Mouse (Mus musculus) A20 (cell line): Measurements from ENCODE around the gene Cntn5.
A peak's percentile ranks its signal among the peaks of the same experiment; 100 is the strongest.

Experiments used
- DNase-seq: peaks from one replicate; pipeline ENCODE4 v3.0.0-alpha.2; 2011; ENCODE audit warnings: low read depth, low spot score

The Cntn5 gene

DNA sequence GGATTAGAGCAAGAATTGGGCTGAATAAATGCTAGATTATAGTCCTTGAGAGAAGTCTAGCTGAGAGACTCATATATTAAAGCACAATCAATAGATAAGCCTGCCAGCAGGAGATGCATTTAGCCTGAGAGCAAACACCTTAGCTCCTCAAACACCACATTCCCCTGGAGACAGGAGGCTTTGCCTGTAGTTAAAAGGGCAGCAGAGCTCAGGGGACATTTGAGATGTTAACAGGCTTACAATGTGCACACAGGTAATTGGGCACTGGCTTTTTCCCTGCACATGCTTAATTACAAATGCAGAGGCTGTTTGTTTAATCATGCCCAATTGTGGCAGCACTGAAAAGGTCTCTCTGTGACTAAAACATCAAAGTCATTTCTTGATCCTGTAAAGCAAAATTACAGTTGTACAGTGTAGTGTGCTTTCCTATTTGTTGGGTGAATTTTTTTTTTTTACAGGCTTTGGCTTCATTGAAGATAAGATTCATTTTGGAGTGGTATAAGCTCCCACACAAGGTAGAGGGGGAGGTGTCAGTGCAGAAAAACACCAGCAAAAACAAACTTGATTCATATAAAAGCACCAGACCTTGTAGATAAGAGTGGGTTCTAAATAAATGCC is 457.2 kb downstream of the Cntn5 start:
- no peak for DNase-seq

DNA sequence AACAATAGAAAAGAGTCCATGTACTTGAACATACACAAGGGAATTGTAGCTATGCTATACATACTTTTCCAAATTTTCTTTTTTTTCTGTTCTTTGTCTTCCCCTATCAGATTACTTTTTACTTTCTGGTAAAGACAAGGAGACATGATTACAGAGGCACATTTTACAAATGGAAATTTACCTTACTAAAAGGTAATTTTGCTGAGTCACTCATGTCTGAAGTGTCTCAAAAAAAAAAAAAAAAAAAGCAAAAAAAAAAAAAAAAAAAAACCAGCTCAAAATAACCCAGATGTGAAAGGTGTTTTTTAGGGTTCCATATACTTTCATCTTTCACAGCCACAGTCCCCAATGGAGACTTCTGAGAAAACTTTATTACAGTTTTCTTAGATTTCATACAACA is 492.5 kb downstream of the Cntn5 start:
- no peak for DNase-seq

DNA sequence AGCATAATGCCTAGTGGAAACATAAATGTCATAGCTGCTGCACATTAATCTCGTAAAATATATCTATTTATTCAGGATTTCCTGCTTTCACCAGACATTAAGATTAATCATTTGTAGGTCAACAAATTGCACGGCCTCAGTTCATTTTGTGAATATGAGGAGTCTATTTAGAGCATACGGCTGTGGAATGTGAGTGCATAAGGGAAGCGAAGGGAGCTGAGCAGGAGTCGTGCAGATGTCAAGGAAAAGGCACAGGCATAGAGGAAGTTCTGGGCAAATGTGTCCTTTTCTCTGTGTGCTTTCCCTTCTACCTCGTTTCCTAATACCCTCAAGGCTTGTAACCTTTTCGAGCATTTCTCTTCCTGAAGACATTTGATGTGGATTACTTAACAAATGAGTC is 504.5 kb downstream of the Cntn5 start:
- no peak for DNase-seq

DNA sequence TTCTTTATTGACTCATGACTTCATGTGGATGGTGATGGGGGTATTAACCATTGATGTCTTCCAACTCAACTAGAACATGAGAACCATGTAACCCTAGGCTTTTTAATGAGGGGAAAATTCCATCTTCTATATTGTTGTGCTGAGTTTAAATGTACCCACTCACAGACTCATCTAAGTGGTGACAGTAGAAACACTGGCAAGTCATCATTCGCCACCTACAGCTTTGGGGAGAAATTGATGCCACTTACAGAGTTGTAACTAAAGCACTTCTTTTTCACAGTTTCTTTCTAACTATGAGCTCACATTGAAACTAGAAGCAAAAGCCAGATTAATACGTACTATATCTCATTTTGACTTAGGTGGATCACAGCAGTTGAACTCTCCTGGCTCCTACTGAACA is 514.7 kb downstream of the Cntn5 start:
- no peak for DNase-seq

DNA sequence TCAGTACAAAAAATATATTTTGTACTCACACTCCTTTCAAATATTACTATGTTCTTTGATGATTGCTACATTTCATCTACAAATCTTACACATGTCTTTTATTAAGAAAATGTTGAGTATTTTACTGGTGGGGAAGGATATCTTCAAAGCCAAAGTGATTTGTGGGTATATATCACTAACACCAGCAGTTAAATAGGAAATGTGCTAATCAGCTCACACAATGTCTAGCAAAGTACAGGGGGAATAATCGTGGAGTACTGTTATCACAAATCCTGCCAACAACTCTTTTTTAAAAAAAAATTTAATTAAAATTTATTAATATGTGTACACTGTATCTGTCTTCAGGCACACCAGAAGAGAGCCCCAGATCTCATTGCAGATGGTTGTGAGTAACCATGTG is 520.1 kb downstream of the Cntn5 start:
- no peak for DNase-seq

DNA sequence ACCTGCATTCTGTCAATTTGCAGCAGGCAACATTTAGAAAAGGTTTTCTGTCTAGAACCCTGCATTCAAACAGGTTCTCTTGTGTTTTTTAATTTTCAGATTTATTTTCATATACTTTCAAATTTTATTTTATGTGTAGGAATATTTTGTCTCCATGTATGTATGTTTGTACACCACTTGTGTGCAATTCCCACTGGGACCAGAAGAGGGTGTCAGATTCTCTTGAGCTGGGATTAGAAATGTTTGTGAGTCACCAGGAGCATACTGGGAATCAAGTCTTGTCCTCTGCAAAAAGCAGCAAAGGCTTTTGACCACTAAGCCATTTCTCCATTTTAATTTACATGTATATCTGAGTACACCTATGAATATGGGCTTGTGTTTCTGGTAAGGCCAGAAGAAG is 521.4 kb downstream of the Cntn5 start:
- DNase-seq: no peak

GRCm38 (mm10) chr9:10381701-10382100 is 522.9 kb downstream of the Cntn5 start:
- no peak for DNase-seq

GRCm38 (mm10) chr9:10376261-10376660 is 528.3 kb downstream of the Cntn5 start:
- DNase-seq: no peak

GRCm38 (mm10) chr9:10368971-10369370 is 535.6 kb downstream of the Cntn5 start:
- DNase-seq: no peak

GRCm38 (mm10) chr9:10368410-10368809 is 536.2 kb downstream of the Cntn5 start:
- DNase-seq: no peak

DNA sequence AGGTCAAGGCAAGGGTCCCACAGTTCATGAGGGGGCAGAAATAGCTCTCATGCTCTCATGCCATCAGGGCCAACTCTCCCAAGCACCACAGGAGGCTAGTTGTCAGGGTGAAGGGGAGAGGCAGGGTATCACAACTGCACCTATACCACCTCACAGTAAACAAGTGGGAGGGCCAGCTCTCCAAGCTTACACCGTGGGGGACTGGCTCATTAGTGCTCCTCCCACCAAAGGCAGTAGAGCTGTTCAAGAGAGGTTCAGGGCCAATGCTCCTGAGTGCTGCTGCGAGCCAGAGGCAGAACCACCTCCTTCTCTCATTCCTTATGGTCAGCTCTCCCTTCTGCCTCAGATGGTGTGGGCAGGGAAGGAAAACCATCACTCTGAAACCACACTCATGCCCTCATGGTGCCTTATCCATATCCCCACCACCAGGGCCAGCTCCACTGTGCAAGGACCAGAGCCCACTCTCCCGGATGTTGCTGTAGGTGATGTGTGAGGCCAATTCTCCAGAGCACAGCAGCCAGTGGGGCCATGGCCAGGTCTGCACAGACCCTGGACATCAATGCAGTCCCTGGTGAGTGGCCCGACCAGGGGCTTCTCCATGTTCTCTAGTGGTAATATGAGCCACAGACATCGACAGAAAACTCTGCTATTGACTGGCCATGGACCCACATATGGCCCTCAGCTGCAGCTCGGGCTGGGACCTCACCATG is 538.2 kb downstream of the Cntn5 start:
- no peak for DNase-seq

DNA sequence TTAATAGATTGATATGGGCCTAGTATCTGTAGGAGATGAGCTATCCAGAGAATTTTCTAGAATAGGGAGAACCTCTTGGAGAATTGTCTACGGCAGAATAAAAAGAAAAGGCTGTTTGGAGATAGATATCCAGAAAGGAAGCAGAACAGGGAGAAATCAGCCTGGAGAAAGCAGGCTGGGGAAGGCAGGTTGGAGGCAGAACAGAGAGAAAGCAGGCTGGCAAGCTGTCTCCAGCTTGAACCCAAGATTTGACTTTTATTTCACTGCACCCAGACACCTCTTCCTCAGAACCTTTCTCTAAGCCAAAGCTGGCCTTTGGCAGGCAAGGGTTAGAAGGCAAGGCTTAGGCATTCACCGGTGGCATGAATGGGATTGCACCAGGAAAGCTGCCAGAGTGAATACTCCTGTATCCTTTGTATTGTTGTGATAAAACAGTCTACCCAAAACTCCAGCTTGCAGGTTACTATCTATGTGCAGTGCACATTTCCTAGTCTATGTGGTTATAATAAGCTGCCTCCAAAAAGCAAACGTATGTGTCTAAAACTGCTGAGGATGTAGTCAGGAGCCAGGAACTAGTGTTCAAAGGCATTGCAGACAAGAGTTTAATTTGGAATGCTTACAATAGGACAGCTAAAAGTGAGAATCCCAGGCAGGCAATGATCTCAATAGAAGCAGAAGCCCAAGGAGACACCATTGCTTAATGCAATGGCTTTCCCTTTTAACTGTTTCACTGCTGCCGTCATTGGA is 553.5 kb downstream of the Cntn5 start:
- no peak for DNase-seq

GRCm38 (mm10) chr9:10348741-10349140 is 555.8 kb downstream of the Cntn5 start:
- DNase-seq: peak; percentile 9

- DNase-seq: no peak
Measured at GRCm38 (mm10) chr9:10348222-10348621, 556.4 kb downstream of the Cntn5 start.

GRCm38 (mm10) chr9:10340751-10341150 is 563.8 kb downstream of the Cntn5 start:
- DNase-seq: peak; percentile 27

- no peak for DNase-seq
Measured at GRCm38 (mm10) chr9:10339716-10340115, 564.9 kb downstream of the Cntn5 start.

- DNase-seq: peak; percentile 60
Measured at GRCm38 (mm10) chr9:10324697-10325368, 579.7 kb downstream of the Cntn5 start.

DNA sequence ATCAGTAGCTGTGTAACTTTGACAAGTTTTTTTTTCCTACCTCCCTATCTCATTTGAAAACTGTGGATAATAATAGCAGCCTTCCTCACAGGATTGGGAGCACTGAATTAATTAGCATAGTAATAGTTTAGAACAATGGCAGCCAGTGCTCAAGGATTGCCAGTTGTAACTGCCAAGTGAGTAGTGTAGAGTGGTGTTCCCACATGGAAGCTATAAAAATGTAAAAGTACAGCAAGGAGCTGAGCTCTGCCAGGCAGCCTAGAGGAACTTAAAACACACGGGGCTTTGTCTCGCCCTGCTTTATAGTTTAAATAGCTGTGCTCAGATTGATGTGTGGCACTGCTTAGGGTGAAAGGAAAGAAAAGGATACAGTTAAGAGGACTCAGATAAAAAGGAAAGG is 635.2 kb downstream of the Cntn5 start:
- no peak for DNase-seq

- DNase-seq: no peak
Measured at GRCm38 (mm10) chr9:10268836-10269235, 635.7 kb downstream of the Cntn5 start.

- no peak for DNase-seq
Measured at GRCm38 (mm10) chr9:10265616-10266015, 639.0 kb downstream of the Cntn5 start.

DNA sequence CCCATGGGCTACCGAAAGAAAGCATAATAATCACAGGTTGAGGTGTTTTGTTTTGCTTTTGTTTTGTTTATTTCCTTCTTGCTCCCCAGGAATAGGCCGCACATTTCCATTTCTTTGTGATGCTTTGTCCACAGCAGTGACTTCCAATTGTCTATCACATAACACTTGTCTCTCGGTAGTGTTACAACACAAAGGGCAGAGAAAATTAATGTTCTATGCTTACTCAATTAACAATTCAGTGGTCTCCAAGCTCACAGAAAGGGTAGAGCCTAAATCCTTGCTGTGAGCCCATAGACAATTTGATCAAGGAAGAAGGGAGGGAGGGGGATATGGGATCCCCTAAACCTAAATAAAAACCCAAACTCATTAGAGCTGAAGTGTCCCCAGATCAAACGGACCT is 671.2 kb downstream of the Cntn5 start:
- no peak for DNase-seq

GRCm38 (mm10) chr9:10232066-10232465 is 672.5 kb downstream of the Cntn5 start:
- no peak for DNase-seq
